Mouse (Mus musculus): ENCODE results near the gene Nfkbil1. TPM values are rescaled to one million over a fixed set of nuclear protein-coding genes. Genes with fewer than 3 reads are reported as not detected.

The Nfkbil1 gene
- polyA plus RNA-seq, 1 experiment from 2014 or later = 11.8 TPM

- WGBS = 75% methylated on average over 7 of the region's 7 CpGs
- ATAC-seq (ENCODE audit: insufficient number of reproducible peaks, low FRiP score, low TSS enrichment, low read depth) = no peak
- Histone ChIP-seq H3K9ac (no peak within 1 kb of the TSS), H3K27ac (replicated peaks) (no peak within 1 kb of the TSS), H3K36me3 (no peaks in the 10 kb centered on the region), H3K27me3 (no peaks in the 10 kb centered on the region), H3K4me3 (replicated peaks) (no peak within 1 kb of the TSS), H3K4me1 (peaks cover 13% of the 10 kb centered on the region; the same call in 1 of the 2 replicates), H3K4me2 (replicated peaks) (no peak within 1 kb of the TSS), H3K9me3 (replicated peaks) (no peaks in the 10 kb centered on the region)
These were observed 47.5 kb downstream of the Nfkbil1 start, which contains the start of gene Lst1 for GRCm38 (mm10) chr17:35187959-35188610. Lst1 (minus strand) TSS chr17:35188439.

- Histone ChIP-seq H3K27me3 (no peaks in the 10 kb centered on the region), H3K4me1 (peaks cover 13% of the 10 kb centered on the region; the same call in 1 of the 2 replicates), H3K36me3 (no peaks in the 10 kb centered on the region), H3K4me3 (replicated peaks) (no peak overlapping the region), H3K27ac (replicated peaks) (no peak overlapping the region), H3K4me2 (replicated peaks) (no peak overlapping the region), H3K9ac (no peak overlapping the region), H3K9me3 (replicated peaks) (no peaks in the 10 kb centered on the region)
- WGBS = 67% methylated on average over 4 of the region's 4 CpGs
- ATAC-seq (ENCODE audit: insufficient number of reproducible peaks, low FRiP score, low TSS enrichment, low read depth) = no peak
These were observed 48.2 kb downstream of the Nfkbil1 start for GRCm38 (mm10) chr17:35187345-35187744.

GRCm38 (mm10) chr17:35186681-35187080, 48.9 kb downstream of the Nfkbil1 start:
- ATAC-seq (ENCODE audit: insufficient number of reproducible peaks, low FRiP score, low TSS enrichment, low read depth) = 0 out of 2 replicates have a peak, but pooled peaks have one; percentile 9
- H3K36me3 ChIP-seq = no peaks in the 10 kb centered on the region
- peaks cover 13% of the 10 kb centered on the region; the same call in 1 of the 2 replicates for H3K4me1 ChIP-seq
- peak overlapping the region; percentile 78 for H3K27ac ChIP-seq (replicated peaks)
- WGBS = under 1% methylated on average over 4 of the region's 4 CpGs
- no peaks in the 10 kb centered on the region for H3K9me3 ChIP-seq (replicated peaks)
- H3K4me3 ChIP-seq (replicated peaks) = peak overlapping the region; percentile 48
- no peaks in the 10 kb centered on the region for H3K27me3 ChIP-seq
- H3K4me2 ChIP-seq (replicated peaks) = peak overlapping the region; percentile 45
- no peak overlapping the region for H3K9ac ChIP-seq

GRCm38 (mm10) chr17:35185639-35186611, 49.7 kb downstream of the Nfkbil1 start:
- ATAC-seq (ENCODE audit: insufficient number of reproducible peaks, low FRiP score, low TSS enrichment, low read depth) = peak; percentile 77
- Histone ChIP-seq H3K36me3 (no peaks in the 10 kb centered on the region), H3K4me2 (replicated peaks) (peak overlapping the region; percentile 45), H3K9ac (no peak overlapping the region), H3K9me3 (replicated peaks) (no peaks in the 10 kb centered on the region), H3K4me3 (replicated peaks) (peak overlapping the region; percentile 48), H3K27me3 (no peaks in the 10 kb centered on the region), H3K4me1 (peaks cover 13% of the 10 kb centered on the region; the same call in 1 of the 2 replicates), H3K27ac (replicated peaks) (peak overlapping the region; percentile 78)
- WGBS = 1% methylated on average over 18 of the region's 18 CpGs

GRCm38 (mm10) chr17:35180093-35180492, 55.5 kb downstream of the Nfkbil1 start:
- H3K27me3 ChIP-seq = no peaks in the 10 kb centered on the region
- ATAC-seq (ENCODE audit: insufficient number of reproducible peaks, low FRiP score, low TSS enrichment, low read depth) = no peak

GRCm38 (mm10) chr17:35178528-35178927, 57.1 kb downstream of the Nfkbil1 start:
- WGBS = 10% methylated on average over 5 of the region's 5 CpGs
- ATAC-seq (ENCODE audit: insufficient number of reproducible peaks, low FRiP score, low TSS enrichment, low read depth) = peak; percentile 39; the same call in 1 of the 2 replicates
- peaks cover 10% of the 10 kb centered on the region for H3K4me1 ChIP-seq
- H3K27me3 ChIP-seq = no peaks in the 10 kb centered on the region
- no peaks in the 10 kb centered on the region for H3K36me3 ChIP-seq
- H3K27ac ChIP-seq (replicated peaks) = no peak overlapping the region
- H3K4me3 ChIP-seq (replicated peaks) = no peak overlapping the region
- no peaks in the 10 kb centered on the region for H3K9me3 ChIP-seq (replicated peaks)
- no peak overlapping the region for H3K4me2 ChIP-seq (replicated peaks)
- no peak overlapping the region for H3K9ac ChIP-seq

More at GRCm38 (mm10) chr17:35180093-35180492, 55.5 kb downstream of the Nfkbil1 start:
- Histone ChIP-seq H3K4me2 (replicated peaks) (no peak overlapping the region), H3K9ac (no peak overlapping the region), H3K4me1 (no peaks in the 10 kb centered on the region), H3K27ac (replicated peaks) (no peak overlapping the region), H3K9me3 (replicated peaks) (no peaks in the 10 kb centered on the region), H3K4me3 (replicated peaks) (no peak overlapping the region), H3K36me3 (no peaks in the 10 kb centered on the region)
- 75% methylated on average over 5 of the region's 5 CpGs for WGBS

GRCm38 (mm10) chr17:35175968-35176367, 59.6 kb downstream of the Nfkbil1 start, which contains the start of gene Aif1:
Aif1 (minus strand) TSS chr17:35176068.
- H3K4me3 ChIP-seq (replicated peaks) = no peak within 1 kb of the TSS
- no peak within 1 kb of the TSS for H3K9ac ChIP-seq
- no peaks in the 10 kb centered on the region for H3K9me3 ChIP-seq (replicated peaks)
- no peak within 1 kb of the TSS for H3K4me2 ChIP-seq (replicated peaks)
- H3K27ac ChIP-seq (replicated peaks) = no peak within 1 kb of the TSS
- H3K36me3 ChIP-seq = no peaks in the 10 kb centered on the region
- H3K27me3 ChIP-seq = no peaks in the 10 kb centered on the region
- peaks cover 18% of the 10 kb centered on the region for H3K4me1 ChIP-seq
- ATAC-seq (ENCODE audit: insufficient number of reproducible peaks, low FRiP score, low TSS enrichment, low read depth) = no peak
- WGBS = 47% methylated on average over 2 of the region's 2 CpGs

GRCm38 (mm10) chr17:35175382-35175781, 60.2 kb downstream of the Nfkbil1 start:
- H3K9ac ChIP-seq = no peak overlapping the region
- peaks cover 18% of the 10 kb centered on the region for H3K4me1 ChIP-seq
- no peak overlapping the region for H3K27ac ChIP-seq (replicated peaks)
- no peaks in the 10 kb centered on the region for H3K36me3 ChIP-seq
- no peaks in the 10 kb centered on the region for H3K9me3 ChIP-seq (replicated peaks)
- 61% methylated on average over 6 of the region's 6 CpGs for WGBS
- no peak for ATAC-seq (ENCODE audit: insufficient number of reproducible peaks, low FRiP score, low TSS enrichment, low read depth)
- H3K27me3 ChIP-seq = no peaks in the 10 kb centered on the region
- no peak overlapping the region for H3K4me2 ChIP-seq (replicated peaks)
- H3K4me3 ChIP-seq (replicated peaks) = no peak overlapping the region

- no peaks in the 10 kb centered on the region for H3K27me3 ChIP-seq
- H3K9me3 ChIP-seq (replicated peaks) = no peaks in the 10 kb centered on the region
- H3K4me3 ChIP-seq (replicated peaks) = no peak overlapping the region
- H3K4me1 ChIP-seq = peaks cover 18% of the 10 kb centered on the region
- no peak overlapping the region for H3K4me2 ChIP-seq (replicated peaks)
- no peak for ATAC-seq (ENCODE audit: insufficient number of reproducible peaks, low FRiP score, low TSS enrichment, low read depth)
- WGBS = 52% methylated on average over 8 of the region's 8 CpGs
- H3K36me3 ChIP-seq = no peaks in the 10 kb centered on the region
- no peak overlapping the region for H3K9ac ChIP-seq
- 0 out of 2 replicates have a peak overlapping the region, but pooled peaks have one; percentile 22 for H3K27ac ChIP-seq (replicated peaks)
These were observed 61.2 kb downstream of the Nfkbil1 start for GRCm38 (mm10) chr17:35174201-35174977.

GRCm38 (mm10) chr17:35173329-35173728, 62.3 kb downstream of the Nfkbil1 start:
- Histone ChIP-seq H3K27me3 (no peaks in the 10 kb centered on the region), H3K27ac (replicated peaks) (peak overlapping the region; percentile 72), H3K36me3 (no peaks in the 10 kb centered on the region), H3K9me3 (replicated peaks) (no peaks in the 10 kb centered on the region), H3K9ac (no peak overlapping the region), H3K4me2 (replicated peaks) (no peak overlapping the region), H3K4me3 (replicated peaks) (no peak overlapping the region), H3K4me1 (peaks cover 18% of the 10 kb centered on the region)
- 67% methylated on average over 3 of the region's 3 CpGs for WGBS
- no peak for ATAC-seq (ENCODE audit: insufficient number of reproducible peaks, low FRiP score, low TSS enrichment, low read depth)
